Mouse (Mus musculus) c-Kit-positive CD71-negative TER-119-negative erythroid progenitor cells, embryonic 14.5 days (primary cell): Measurements from ENCODE around the gene Mbd3.

Source experiments
- DNase-seq: peaks from one replicate; pipeline ENCODE4 v3.0.0-alpha.2; 2013; ENCODE audit warnings: low read depth

Gene Mbd3

GRCm38 (mm10) chr10:80423562-80423961 is 24.2 kb upstream of the Mbd3 start:
- no peak for DNase-seq

- no peak for DNase-seq
Observed at GRCm38 (mm10) chr10:80421651-80422472, 22.5 kb upstream of the Mbd3 start.

- DNase-seq: no peak
Observed at GRCm38 (mm10) chr10:80421208-80421607, 21.9 kb upstream of the Mbd3 start.

- no peak for DNase-seq
Observed at GRCm38 (mm10) chr10:80420729-80421128, 21.4 kb upstream of the Mbd3 start.

- DNase-seq: no peak
Observed at GRCm38 (mm10) chr10:80419419-80419818, 20.1 kb upstream of the Mbd3 start.

GRCm38 (mm10) chr10:80418311-80418710 is 19.0 kb upstream of the Mbd3 start:
- DNase-seq: no peak

GRCm38 (mm10) chr10:80417841-80418240 is 18.5 kb upstream of the Mbd3 start:
- DNase-seq: no peak

- DNase-seq: no peak
Observed at GRCm38 (mm10) chr10:80417371-80417770, 18.0 kb upstream of the Mbd3 start.

GRCm38 (mm10) chr10:80415566-80415965 is 16.2 kb upstream of the Mbd3 start:
- no peak for DNase-seq

GRCm38 (mm10) chr10:80412656-80413541 is 13.5 kb upstream of the Mbd3 start:
- DNase-seq: no peak

- no peak for DNase-seq
Observed at GRCm38 (mm10) chr10:80407924-80408323, 8.6 kb upstream of the Mbd3 start.

- peak; percentile 88 for DNase-seq
Observed at GRCm38 (mm10) chr10:80406684-80407501, 7.5 kb upstream of the Mbd3 start, which contains the start of gene Uqcr11. TSS of gene Uqcr11 (minus strand) at chr10:80406830.

GRCm38 (mm10) chr10:80405481-80406173 is 6.3 kb upstream of the Mbd3 start:
- no peak for DNase-seq

GRCm38 (mm10) chr10:80403044-80403692 is 3.8 kb upstream of the Mbd3 start:
- no peak for DNase-seq

- DNase-seq: no peak
Observed at GRCm38 (mm10) chr10:80400704-80401161, 1.4 kb upstream of the Mbd3 start.

- no peak for DNase-seq
Observed at GRCm38 (mm10) chr10:80399973-80400703, 788 bp upstream of the Mbd3 start.

- DNase-seq: peak; percentile 95
Observed at GRCm38 (mm10) chr10:80398719-80399190, 595 bp downstream of the Mbd3 start.

- DNase-seq: no peak
Observed at GRCm38 (mm10) chr10:80398174-80398535, 1.2 kb downstream of the Mbd3 start.

- DNase-seq: no peak
Observed at GRCm38 (mm10) chr10:80397524-80398173, 1.7 kb downstream of the Mbd3 start.
